Mouse (Mus musculus) ES-Bruce4 (cell line): Measurements from ENCODE around the gene Sart3. TPM values are rescaled to one million over a fixed set of nuclear protein-coding genes. Genes with fewer than 3 reads are reported as not detected.

Experiments
- H3K27ac ChIP-seq: 2 replicates; pipeline ENCODE4 v1.5.1; 2012; ENCODE audit warnings: low read length, inconsistent platforms; ENCODE audit not compliant: insufficient read depth
- H3K27me3 ChIP-seq: 2 replicates; pipeline ENCODE4 v1.6.1; 2012; ENCODE audit warnings: mild to moderate bottlenecking, low read length, inconsistent platforms; ENCODE audit not compliant: control insufficient read depth, poor library complexity, insufficient read depth, severe bottlenecking
- H3K36me3 ChIP-seq: 2 replicates; pipeline ENCODE4 v1.6.1; 2012; ENCODE audit warnings: inconsistent platforms, mild to moderate bottlenecking, low read length, moderate library complexity; ENCODE audit not compliant: control insufficient read depth, poor library complexity, insufficient read depth, severe bottlenecking
- H3K4me1 ChIP-seq: one replicate; pipeline ENCODE4 v1.8.1; 2011; ENCODE audit warnings: low read length; ENCODE audit not compliant: control insufficient read depth, insufficient read depth
- H3K4me3 ChIP-seq: 2 replicates; pipeline ENCODE4 v1.5.1; 2011; ENCODE audit warnings: low read depth, mild to moderate bottlenecking, low read length
- H3K9ac ChIP-seq: 2 replicates; pipeline ENCODE4 v1.6.1; 2012; ENCODE audit warnings: low read depth, mild to moderate bottlenecking, inconsistent platforms; ENCODE audit not compliant: poor library complexity, severe bottlenecking
- H3K9me3 ChIP-seq: replicated peaks from 2 replicates; pipeline ENCODE4 v1.6.1; 2012; ENCODE audit warnings: mild to moderate bottlenecking, low read length, inconsistent platforms; ENCODE audit not compliant: control insufficient read depth, poor library complexity, insufficient read depth, severe bottlenecking
- CTCF ChIP-seq: IDR thresholded peaks from one replicate; pipeline ENCODE4 v1.8.1; 2011; ENCODE audit warnings: low read depth, low read length
- EP300 ChIP-seq: IDR thresholded peaks from 2 replicates; pipeline ENCODE4 v1.6.1; 2011; ENCODE audit warnings: low read depth, low read length; ENCODE audit not compliant: insufficient read depth
- POLR2A ChIP-seq: IDR thresholded peaks from one replicate; pipeline ENCODE4 v1.8.1; 2011; ENCODE audit warnings: low read length; ENCODE audit not compliant: insufficient read depth
- polyA plus RNA-seq: library from polyadenylated mRNA; stranded (reverse); fragments of >200 nt; gene quantifications from 2 replicates; pipeline ENCODE4 v1.2.4, GENCODE M21; 2011; ENCODE audit warnings: low read depth; ENCODE audit not compliant: missing spikeins, insufficient read depth, insufficient read length

Gene Sart3
- polyA plus RNA-seq, 1 experiment = 45.0 TPM

DNA sequence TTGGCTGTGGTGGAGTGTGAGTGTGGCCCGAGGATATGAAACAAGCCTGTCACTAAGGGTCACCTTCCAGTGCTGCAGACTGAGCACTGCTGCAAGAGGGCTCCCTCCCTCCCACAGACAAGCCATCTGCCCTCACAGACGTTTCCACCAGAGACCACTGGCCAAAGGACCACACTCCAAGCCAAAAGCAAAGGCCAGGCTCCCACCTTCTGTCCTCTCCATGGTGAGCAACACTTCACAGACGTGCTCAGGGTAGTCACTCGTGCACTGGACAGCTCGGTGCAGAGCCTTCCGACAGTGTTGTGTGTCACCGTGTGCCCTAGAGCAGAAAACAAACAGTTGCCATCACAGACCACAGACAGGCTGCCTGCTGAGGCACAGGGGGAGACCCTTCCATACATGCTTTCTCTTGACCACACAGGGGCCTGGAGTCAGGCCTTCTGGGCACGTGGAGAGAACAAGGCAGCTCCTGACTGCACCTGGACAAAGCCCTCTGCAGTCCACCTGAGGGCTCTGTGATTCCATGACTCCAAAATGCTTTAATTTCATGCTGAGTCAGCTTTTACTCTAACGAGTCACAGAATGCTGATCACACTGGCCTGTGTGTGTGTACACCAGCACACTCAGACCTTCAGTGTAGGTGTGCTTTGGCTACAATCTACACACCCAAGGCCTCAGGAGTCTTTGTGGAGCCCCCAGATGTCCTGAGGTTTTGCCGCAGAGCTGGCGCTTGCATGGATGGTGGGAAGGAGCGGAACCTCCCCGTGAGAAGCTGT lies 23.6 kb downstream of the Sart3 start:
- H3K4me3 ChIP-seq = no peak overlapping the region
- H3K9me3 ChIP-seq = no peaks in the 10 kb centered on the region
- H3K4me1 ChIP-seq = no peaks in the 10 kb centered on the region
- no peaks in the 10 kb centered on the region for H3K27me3 ChIP-seq
- H3K27ac ChIP-seq = no peak overlapping the region
- TF ChIP-seq CTCF (no peak), POLR2A (no peak), EP300 (no peak)
- H3K9ac ChIP-seq = no peak overlapping the region
- H3K36me3 ChIP-seq = peaks cover 73% of the 10 kb centered on the region

DNA sequence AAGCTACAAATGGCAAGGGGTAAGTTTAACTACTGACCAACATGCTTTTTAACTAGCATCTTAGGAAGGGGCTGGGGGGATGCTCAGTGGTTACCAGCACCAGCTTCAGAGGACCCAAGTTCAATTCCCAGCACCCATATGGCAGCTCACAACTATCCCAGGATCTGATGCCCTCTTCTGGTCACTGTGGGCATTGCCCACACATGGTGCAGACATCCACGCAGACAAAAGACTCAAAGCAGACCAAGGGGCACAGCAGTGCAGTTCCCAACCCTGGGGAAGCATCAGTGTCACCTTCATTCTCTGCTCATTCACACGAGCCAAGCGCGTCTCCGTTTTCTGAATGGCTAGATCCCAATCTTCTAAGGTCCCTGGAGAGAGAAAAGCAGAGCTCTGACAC lies 24.7 kb downstream of the Sart3 start:
- no peak for TF ChIP-seq POLR2A
- peak; percentile 49 for TF ChIP-seq CTCF
- no peak for TF ChIP-seq EP300
- Histone ChIP-seq H3K9ac (no peak overlapping the region), H3K36me3 (peaks cover 73% of the 10 kb centered on the region), H3K27ac (no peak overlapping the region), H3K4me3 (no peak overlapping the region), H3K4me1 (no peaks in the 10 kb centered on the region), H3K9me3 (no peaks in the 10 kb centered on the region), H3K27me3 (no peaks in the 10 kb centered on the region)

DNA sequence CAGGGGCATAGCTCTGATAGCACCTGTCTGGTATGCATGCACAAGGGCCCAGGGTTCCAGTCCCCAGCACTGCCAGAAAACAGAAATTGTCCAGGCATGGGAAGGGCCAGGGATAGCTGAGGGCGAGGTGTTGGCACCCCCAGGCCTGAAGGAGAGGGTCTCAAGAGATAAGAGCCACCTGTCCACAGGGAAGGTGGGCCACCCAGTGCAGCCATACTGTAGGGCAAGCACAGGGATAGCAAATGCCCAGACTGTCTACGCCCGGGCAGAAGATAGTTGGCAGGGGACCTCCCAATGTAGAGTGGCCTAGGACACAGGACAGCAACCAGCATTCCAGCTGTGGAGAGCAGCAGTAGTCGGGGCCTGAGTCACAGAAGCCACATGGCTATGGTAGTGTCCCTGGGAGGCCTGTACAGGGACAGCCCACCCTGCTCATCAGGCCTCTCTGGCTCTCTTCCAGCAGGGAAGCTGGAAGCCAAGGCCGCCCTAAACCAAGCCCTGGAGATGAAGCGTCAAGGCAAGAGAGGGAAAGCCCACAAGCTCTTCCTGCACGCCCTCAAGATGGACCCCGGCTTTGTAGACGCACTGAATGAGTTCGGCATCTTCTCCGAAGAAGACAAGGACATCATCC lies 34.6 kb downstream of the Sart3 start:
- Histone ChIP-seq H3K36me3 (peaks cover 6% of the 10 kb centered on the region), H3K27me3 (no peaks in the 10 kb centered on the region)
- no peak for TF ChIP-seq EP300
- no peak for TF ChIP-seq POLR2A
- no peak for TF ChIP-seq CTCF

DNA sequence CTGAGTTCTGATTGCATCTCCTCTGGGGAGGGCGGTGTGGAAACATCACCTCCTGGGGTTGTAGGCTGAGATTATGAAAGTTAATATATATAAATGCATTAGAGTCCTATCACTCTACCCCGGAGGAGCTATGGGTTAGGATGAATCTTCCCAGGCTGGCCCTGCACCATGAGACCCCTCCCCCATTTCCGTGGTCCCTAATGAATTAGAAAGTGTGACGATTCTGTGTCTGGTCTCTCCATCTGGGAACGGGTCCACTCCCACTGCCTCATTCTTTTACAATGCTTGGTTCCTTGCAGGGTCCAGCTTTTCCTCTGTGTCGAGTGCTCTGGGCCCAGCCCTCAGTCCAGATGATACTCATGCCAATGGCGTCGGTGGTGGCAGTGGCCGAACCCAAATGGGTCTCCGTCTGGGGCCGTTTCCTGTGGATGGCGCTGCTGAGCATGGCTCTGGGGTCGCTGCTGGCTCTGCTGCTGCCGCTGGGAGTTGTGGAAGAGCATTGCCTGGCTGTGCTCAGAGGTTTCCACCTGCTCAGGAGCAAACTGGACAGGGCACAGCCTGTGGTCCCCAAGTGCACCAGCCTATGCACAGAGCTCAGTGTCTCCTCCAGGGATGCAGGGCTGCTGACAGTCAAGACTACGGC lies 35.7 kb downstream of the Sart3 start:
- Histone ChIP-seq H3K9me3 (no peaks in the 10 kb centered on the region), H3K36me3 (no peaks in the 10 kb centered on the region), H3K9ac (no peak overlapping the region), H3K27ac (no peak overlapping the region), H3K27me3 (no peaks in the 10 kb centered on the region), H3K4me1 (no peaks in the 10 kb centered on the region), H3K4me3 (peak overlapping the region; percentile 72)
- TF ChIP-seq CTCF (peak; percentile 1), EP300 (no peak)

More for the DNA sequence above, 34.6 kb downstream of the Sart3 start:
- no peaks in the 10 kb centered on the region for H3K9me3 ChIP-seq
- no peaks in the 10 kb centered on the region for H3K4me1 ChIP-seq
- H3K27ac ChIP-seq = no peak overlapping the region
- H3K4me3 ChIP-seq = no peak overlapping the region
- H3K9ac ChIP-seq = no peak overlapping the region

DNA sequence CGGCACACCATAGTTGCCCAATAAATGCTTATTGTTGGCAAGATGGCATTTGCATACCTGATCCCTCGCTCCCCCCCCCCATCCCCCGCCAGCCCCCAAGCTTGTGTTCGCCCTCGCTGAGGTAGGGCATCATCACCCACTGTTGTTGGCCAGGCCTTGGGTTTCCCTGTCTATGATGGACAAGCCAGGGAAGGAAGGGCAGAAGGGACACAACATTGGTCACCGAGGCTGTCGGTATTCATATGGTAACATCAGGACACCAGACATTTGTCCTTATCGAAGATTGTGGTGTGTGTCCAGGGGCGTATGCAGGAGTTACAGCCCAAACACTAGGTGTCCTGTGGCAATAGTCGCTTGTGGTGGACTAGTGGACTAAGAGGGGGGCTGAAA lies 36.2 kb downstream of the Sart3 start:
- H3K36me3 ChIP-seq = no peaks in the 10 kb centered on the region
- TF ChIP-seq EP300 (no peak), POLR2A (no peak), CTCF (no peak)
- no peaks in the 10 kb centered on the region for H3K27me3 ChIP-seq
- H3K9ac ChIP-seq = peak overlapping the region; percentile 70
- no peaks in the 10 kb centered on the region for H3K9me3 ChIP-seq
- H3K27ac ChIP-seq = no peak overlapping the region
- H3K4me1 ChIP-seq = no peaks in the 10 kb centered on the region
- peak overlapping the region; percentile 72 for H3K4me3 ChIP-seq
